Mouse (Mus musculus): ENCODE measurements around the gene Tmx2.
"Not testable (repeated sequence)": the region's sequence is repeated elsewhere in the genome, so short reads cannot be mapped to it uniquely, and the experiment has no call there.

Tmx2 gene

DNA sequence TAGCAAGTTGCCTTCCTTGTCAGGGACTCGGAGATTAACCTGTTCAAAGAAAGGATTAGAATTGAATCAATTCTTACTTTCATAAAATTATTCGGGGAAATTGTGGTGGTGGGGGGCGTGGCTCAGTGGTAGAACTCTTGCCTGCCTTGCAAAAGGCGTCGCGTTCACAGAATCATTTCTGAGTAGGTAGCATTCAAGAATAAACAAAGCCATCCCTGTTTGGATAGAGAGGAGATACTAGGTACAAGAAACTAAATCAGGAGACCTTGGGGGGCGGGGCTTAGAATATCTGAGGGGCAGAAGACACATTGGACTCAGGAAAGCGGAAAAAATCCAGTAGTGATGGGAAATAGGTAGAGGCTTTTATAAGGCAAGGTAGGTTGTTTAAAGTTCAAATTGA, at the start of gene Tmx2:
TSS of gene Tmx2 (minus strand) at position 125 of the 400 bp plus-strand sequence.
- no peak for DNase-seq (ENCODE audit: extremely low spot score, low read depth, low spot score)

DNA sequence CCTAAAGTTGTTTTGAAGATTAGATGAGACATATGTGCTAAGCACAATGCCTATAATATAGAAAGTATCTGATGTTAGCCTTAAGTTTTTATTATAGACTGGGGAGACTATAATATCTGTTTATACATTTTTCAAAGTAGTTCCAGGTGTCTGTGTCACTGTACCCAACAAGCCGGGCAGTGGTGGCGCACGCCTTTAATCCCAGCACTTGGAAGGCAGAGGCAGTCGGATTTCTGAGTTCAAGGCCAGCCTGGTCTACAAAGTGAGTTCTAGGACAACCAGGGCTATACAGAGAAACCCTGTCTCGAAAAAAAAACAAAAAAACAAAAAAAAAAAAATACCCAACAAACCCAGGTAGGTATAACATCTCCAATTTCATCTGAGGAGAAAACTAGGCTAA, 49.3 kb upstream of the Tmx2 start:
- DNase-seq (ENCODE audit: extremely low spot score, low read depth, low spot score): not testable (repeated sequence)

DNA sequence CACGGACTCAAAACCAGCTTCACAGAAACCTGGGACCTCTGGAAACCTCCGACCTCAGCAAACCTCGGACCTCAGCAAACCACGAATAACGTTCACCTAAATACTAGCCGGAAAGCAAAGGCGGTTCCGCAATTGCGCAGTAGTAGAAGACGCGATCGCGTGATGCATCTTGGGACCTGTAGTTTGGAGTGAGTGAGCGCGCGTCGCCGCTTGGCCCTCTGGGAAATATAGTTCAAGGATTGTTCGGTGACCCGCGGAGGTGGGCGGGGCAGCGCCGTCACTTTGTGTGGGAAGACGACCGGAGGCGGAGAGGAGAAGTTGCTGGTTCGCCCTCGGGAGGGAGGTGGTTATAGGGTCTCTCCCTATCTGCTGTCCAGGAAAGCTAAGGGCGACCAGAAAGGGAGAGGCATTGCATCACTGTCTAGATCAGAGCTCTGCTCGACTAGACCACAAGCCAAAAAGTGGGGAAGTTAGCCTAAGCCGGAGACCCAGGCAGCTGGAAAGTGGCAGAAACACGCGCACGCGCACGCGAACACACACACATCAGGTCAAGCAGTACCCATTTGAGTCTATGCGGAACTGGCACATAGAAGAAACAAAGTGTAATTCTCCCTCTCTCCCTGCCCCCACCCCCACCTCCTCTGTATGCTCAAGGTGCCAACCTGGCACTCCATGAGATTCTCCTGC, 48.4 kb upstream of the Tmx2 start, which contains the start of gene Clp1:
TSS of gene Clp1 (minus strand) at position 179 of the 687 bp plus-strand sequence.
- DNase-seq (ENCODE audit: extremely low spot score, low read depth, low spot score): peak; percentile 93

DNA sequence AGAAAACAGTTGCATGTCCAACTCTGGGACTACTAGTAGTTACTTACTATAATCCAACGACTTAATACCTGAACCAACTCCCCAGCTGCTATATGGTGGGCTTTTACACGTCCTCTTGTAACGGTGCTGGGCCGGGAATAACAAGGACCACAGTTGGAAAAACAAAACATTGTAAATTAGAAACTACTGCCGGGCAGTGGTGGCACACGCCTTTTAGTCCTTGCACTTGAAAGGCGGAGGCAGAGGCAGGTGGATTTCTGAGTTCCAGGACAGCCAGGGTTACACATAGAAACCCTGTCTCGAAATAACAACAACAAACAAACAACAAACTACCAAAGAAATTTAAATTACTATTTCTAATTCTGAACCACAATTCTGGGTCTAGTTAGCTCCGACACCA, 47.8 kb upstream of the Tmx2 start:
- no peak for DNase-seq (ENCODE audit: extremely low spot score, low read depth, low spot score)

DNA sequence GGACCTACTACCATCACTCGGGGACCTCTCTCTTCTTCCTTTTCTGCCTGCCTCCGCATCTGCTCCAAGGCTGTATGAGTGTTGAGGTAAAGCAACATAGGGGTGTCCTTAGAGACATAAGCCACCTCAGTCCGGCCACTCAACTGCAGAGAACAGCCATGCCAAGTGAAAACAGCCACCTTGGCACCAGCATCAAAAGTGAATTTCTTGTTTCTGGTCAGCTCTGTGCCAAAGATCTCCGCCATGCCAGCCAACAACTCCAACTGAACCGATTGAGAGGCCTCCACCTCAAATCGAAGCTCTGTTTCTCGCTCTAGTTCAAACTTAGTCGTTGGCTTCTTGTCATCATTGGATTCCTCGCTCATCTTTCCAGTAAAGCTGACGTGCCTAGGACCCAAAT, 46.8 kb upstream of the Tmx2 start:
- DNase-seq (ENCODE audit: extremely low spot score, low read depth, low spot score): no peak

DNA sequence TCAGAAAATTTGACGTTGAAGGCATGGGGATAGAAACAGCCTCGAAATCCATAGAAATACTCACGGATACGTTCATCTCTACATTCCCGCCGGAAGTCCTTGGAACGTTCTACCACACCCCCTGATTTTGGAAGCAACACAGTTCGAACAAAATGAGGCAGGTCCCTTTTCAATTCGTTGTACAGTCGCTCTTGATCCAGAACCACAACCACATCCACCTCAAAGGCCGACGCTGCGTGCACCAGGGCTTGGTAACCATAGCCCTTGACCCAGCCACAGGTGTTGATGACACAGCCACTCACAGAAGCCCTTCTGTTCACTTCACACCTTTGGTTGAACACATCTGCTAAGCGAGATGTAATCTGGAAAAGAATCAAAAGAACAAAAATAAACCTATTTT, 44.9 kb upstream of the Tmx2 start:
- no peak for DNase-seq (ENCODE audit: extremely low spot score, low read depth, low spot score)

DNA sequence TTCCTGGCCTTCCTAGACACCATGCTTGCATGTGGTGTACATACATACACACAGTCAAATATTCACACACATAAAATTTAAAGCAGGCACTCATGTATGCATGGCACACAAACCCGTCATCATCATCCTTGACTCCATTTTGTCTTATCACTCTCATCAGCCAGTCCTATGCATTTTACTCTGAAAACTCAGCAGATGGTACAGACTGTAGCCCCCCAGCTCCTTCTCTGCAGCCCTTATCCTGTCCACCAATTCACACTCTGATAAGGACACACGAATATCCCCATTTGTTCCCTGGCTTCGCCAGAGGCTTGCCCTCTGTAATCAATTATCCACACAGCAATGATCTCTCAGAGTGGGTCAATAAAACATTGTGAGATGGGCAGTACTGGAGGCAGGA, 42.2 kb upstream of the Tmx2 start:
- no peak for DNase-seq (ENCODE audit: extremely low spot score, low read depth, low spot score)

DNA sequence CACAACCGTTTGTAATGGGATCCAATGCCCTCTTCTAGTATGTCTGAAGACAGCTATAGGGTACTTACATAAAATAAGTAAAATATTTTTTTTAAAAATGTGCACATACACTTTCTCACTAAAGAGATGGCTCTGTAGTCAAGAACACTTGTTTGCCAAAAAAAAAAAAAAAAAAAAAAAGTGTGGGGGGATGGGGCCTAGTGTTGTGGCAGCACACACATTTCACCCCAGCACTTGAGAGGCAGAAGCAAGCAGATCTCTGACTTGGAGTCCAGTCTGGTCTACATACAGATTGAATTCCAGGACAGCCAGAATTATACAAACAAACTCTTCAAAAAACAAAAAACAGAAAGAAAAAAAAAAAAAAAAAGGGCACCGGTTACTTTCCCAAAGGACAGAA, 41.8 kb upstream of the Tmx2 start:
- DNase-seq (ENCODE audit: extremely low spot score, low read depth, low spot score): no peak

DNA sequence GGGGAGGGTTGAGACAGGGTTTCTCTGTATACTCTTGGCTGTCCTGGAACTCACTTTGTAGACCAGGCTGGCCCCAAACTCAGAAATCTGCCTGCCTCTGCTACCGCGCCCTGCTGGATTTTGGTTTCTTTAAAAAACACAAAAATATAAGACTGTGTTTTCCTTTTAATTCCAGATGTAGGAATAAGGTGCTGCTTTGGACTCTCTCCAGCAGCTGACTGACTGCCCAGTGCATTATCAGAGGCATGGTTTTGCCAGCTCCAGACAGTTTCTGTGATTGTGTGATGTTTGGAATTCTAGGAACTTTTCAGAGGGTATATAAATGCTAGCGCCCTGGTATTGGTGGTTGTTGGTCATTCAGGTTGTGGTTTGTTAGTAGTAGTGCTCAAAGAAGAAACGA, 38.4 kb upstream of the Tmx2 start:
- no peak for DNase-seq (ENCODE audit: extremely low spot score, low read depth, low spot score)

DNA sequence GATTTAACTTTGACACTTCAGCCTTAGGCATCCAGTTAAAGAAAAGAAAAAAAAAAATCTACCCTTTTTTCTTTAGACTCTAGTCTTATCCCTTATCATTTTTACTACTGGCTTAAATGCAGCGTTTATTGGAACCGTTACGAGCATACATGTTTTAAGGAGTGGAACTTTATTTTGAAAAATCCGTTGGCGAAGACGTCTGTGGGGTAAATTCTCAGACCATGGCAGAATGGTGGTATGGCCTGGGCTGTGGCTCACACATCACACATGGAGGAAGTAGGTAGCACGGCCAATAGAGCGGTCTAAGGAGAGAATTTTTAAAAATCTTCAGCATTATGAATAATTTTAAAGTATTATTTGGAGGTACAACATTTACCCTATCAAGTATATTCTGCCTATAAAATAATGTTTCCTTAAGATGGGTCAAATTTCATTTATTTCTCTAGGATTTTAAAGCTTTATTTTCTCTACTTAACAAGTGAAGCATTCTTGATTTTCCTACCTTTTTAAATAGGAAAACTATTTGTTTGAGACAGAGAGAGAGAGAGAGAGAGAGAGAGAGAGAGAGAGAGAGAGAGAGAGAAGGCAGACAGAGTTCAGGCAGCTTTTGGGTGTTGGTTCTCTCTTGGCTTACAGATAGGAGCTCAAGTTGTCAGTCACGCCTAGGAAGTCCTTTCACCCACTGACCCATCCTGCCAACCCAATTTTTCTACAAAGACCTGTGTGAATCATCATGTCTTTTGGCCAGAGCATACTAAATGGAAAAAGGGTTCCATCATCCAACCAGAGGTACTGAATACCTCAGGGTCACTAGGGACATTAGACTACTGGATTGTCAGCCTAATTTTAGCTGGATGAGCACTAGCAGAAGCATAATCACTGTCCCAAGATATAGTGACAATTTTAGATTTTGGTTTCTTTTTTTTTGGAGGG, 37.7 kb upstream of the Tmx2 start:
- no peak for DNase-seq (ENCODE audit: extremely low spot score, low read depth, low spot score)

DNA sequence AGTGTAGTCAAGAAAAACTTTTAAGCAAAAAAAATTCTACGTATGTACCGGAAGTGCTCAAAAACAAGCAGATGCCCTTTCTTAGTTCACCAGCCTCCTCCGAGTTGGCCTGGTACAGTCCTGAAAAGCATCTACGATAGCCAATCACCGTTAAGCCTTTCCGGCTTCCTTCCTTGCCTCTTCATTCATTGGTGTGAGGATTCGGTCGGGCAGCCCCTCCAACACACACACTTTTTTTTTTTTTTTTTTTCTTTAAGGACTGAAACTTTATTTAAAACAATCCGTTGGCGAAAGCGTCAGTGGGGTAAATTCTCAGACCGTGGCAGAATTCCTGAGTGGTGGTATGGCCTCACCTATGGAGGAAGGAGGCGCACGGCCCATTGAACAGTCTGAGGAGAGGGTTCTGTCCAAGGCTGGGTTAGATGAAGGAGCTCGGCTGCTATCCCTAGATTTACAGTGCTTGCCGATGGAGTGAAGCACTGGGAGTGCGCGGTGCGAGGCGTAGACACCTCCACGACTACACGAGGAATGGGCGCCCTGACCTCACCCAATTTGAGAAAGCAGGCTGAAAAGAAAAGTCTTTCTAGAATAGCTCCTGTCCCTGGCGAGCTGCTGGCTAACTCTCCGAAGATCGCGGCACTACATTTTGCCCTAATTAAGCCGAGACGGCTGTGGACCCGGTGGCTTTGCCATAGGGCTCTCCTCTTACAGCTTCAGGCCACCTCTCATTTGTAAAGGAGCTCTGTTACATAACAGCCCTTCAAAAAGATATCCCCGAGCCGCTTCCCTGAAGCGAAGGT, 36.8 kb upstream of the Tmx2 start:
- DNase-seq (ENCODE audit: extremely low spot score, low read depth, low spot score): no peak

DNA sequence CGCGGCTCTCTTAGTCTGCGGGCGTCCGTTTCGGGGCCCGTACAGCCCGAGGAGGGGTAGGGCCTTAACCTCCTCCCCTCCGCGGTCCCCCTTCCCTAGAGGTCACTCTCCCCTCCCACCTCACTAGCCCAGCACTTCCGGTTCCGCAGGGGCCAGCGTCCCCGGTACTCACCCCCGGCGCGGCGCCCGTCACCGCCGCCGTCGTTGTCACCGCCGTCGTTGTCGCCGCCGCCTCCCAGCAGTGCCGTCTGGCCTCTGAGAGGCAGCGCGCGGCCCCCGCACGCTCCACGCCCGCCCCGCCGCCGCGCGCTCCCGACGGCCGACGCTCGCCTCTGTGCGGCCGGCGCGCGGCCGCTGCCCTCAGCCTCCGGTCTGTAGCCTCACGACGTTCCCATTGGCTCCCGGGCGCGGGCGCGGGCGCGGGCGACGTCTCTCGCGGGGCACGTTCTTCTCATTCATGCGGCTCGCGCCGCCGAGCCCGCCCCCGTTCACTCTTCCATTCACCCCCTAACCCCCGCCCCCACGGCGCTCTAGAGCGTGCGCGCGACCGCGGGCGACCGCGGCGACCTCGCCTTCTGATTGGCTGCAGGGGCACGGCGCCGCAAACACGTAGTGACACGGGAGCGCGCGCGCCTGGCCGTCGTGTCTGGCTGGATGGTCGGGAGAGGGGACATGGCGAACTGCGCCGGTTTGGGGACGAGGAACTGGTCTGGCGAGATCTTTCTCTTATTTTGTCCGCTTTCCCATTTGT, 36.0 kb upstream of the Tmx2 start, which contains the start of gene Zdhhc5:
TSS of gene Zdhhc5 (minus strand) at position 370 of the 751 bp plus-strand sequence.
- peak; percentile 97 for DNase-seq (ENCODE audit: extremely low spot score, low read depth, low spot score)

DNA sequence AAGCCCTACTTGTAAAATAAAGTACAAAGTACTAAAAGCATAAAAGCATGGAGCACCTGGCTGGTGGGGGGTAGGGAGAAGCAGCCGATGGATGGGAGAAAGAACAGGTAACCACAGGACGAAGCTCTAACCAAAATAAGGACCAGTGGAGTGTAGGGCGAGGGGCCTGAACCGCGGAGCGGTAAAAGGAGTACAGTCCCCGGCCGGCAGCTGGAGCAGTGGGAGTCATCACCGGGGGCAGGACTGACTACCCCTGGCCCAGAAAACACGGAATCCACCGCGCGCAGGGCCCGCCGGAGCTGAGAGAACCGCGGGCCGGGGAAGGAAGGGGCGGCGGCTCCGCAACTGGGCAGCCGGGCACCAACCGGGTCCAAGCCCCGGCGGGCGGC, 35.5 kb upstream of the Tmx2 start:
- DNase-seq (ENCODE audit: extremely low spot score, low read depth, low spot score): no peak

DNA sequence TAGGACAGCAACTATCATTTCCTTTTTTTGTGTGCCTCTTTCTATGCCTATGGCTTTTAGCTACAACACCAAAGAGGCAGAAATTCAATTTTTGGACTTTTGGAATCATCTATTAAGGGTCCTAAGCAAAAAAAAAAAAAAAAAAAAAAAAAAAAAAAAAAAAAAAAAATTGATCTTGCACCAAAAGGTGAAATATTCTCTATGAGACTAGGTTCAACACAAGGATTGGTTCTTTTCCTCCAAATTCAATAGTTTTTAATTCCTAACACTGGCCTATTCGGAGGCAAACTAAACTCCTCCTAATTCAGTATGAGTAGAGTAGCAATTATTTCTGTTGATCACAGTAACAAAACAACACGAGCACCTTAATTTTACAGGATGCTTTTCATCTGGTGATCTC, 33.0 kb upstream of the Tmx2 start:
- DNase-seq (ENCODE audit: extremely low spot score, low read depth, low spot score): no peak

DNA sequence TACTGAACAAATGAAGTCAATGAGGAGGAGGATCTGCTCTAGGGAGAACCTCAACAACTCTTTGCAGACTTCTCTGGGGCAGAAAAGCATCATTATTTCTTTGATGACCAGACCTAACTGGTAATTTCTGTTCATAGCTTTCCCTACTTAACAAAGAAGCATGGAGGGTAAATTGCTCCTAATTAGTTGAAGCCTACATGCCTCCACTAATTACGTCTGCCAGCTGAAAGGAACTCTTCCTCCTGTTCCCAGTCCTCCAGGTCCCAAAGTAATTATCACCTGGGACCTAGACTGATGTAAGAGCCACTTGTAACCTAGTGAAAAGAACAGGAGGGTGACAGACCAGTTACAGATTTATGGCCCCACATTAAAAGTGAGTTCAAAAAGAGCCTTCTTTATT, 28.6 kb upstream of the Tmx2 start:
- DNase-seq (ENCODE audit: extremely low spot score, low read depth, low spot score): no peak

DNA sequence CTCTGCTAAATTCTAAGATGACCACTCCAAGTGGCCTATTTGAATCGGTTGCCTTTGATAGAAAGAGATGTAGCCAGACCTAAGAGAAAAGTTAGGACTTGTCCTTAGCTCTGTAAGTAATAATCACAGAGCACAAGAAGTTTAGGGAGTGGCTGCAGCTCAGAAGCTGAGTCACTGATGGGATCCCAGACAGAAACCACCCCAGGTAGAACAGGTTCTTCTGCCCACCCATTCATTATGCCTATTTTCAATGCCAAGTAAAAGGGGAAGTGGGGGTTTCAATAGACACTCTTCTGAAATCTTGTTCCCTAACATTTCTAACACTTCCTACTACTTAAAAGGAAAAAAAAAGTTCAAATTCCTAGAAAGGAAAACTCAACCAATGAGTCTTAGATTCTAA, 26.4 kb upstream of the Tmx2 start:
- DNase-seq (ENCODE audit: extremely low spot score, low read depth, low spot score): no peak

DNA sequence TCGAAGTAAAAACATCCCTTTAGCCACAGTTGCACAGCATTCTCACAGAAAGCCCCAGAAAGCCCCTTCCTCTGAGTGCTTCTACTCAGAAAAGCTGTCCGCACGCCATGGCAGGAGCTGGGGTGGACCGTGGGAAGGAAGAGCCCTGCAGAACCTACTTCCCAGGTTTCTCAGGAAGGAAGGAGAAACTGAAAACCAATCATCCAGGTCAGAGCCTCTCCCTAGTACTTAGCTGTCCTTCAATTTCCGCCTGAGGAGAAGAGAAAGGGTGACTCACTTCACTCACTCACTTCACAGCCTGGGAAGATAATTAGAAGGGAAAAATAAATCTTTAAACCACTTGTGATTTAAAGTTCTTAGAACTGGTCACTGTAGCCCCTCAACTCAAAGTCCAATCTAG, 25.4 kb upstream of the Tmx2 start:
- no peak for DNase-seq (ENCODE audit: extremely low spot score, low read depth, low spot score)

DNA sequence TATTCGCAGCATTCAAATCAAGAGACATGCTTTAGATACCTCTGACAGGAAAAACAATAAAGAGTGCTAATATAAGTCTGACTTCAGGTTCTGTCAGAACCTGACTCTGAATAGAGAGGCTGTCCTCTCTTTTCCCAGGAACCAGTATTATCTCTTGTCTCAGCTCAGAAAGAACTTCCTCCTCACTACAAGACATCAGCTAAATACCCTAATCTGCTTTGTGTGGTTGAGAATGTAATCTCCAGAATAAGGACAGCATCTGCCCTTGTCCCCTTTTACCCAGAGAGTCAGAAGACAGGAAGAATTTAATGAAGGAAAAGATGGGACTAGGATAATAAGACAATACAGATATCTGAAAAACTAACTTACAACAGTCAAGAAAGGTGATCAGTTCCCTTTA, 24.6 kb upstream of the Tmx2 start:
- DNase-seq (ENCODE audit: extremely low spot score, low read depth, low spot score): no peak

DNA sequence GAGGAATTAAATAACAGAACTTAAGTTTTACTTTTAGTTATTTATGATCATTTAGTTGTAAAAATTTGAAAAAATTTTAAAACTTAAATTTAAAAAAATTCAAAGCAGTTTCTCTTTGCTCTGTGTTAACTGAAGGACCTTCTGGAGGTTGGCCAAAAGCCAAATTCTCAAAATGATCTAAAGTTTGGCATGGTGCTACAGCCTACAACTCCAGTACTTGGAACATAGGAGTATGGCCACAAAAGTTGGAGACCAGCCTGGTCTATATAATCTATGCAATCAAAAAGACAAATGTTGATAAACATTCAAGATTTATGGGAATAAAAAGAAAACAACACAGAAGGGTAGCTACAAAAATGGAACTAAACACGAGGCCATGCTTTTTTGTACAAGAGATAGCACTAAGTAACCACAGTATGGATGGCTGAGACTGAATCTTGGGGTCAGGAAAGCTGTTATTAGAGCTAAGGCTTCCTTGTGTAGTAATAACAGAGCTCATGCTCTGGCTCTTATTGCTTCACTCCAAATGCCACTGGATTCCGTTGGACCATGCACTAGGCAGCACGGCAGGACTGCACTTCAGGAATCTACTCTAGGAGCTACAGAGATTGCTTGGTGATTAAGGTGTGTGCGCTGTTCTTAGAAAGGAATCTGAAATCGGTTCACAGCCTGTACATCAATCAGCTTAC, 16.2 kb upstream of the Tmx2 start:
- no peak for DNase-seq (ENCODE audit: extremely low spot score, low read depth, low spot score)

DNA sequence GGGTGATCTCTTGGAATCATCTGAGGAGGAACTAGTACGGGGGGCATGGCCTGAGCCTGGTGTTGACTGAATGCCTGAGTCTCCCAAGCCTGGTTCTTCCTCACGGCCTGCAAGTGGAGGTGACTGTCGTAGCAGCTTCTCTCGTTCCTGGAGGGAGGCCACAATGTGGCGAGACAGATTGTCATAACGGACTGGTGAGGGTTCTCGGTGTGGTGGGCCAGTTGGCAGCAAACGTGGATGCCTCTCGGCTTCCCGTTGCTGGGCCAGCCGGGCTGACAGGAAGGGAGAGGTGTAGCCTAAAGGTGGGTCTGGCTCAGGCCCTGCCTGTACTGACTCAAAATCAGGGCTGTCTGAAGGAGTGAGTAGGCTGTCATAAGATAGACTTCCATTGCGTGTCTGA, 11.1 kb upstream of the Tmx2 start:
- DNase-seq (ENCODE audit: extremely low spot score, low read depth, low spot score): no peak
